Mouse (Mus musculus): ENCODE data around the gene Ddx11. TPM values are rescaled to one million over a fixed set of nuclear protein-coding genes. Genes with fewer than 3 reads are reported as not detected.

Ddx11 gene
- polyA plus RNA-seq, 1 experiment from 2014 or later = 5.6 TPM

DNA sequence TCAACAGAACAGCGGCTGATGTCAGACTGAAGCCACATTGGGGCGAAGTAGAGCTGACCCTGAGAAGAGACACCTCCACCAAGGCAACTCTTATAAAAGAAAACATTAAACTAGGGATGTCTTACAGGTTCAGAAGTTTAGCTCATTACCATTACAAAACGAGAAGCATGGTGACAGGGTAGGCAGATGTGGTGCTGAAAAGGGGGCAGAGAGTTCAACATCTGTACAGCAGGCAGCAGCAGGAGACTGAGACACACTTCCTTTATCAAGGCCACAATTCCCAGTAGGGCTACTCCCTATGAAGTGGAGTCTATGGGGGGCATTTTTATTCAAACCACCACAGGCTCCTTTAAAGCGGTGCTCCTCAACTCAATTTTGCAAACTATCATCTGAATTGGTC lies 15.1 kb upstream of the Ddx11 start:
- DNase-seq (ENCODE audit: low spot score) (no peak), ATAC-seq (replicated peaks; ENCODE audit: low FRiP score, low read depth) (no peak)
- Histone ChIP-seq H3K9ac (ENCODE audit: low read depth, low read length) (no peak overlapping the region), H3K4me1 (replicated peaks; ENCODE audit: insufficient read depth, low read length) (peaks cover 10% of the 10 kb centered on the region; the same call in 1 of the 2 replicates), H3K27me3 (ENCODE audit: insufficient read depth, low read length) (no peaks in the 10 kb centered on the region), H3K36me3 (ENCODE audit: insufficient read depth, low read length) (no peaks in the 10 kb centered on the region), H3K27ac (no peak overlapping the region), H3K4me3 (replicated peaks; ENCODE audit: low read depth, low read length) (no peak overlapping the region), H3K4me2 (ENCODE audit: low read length) (no peak overlapping the region), H3K9me3 (replicated peaks; ENCODE audit: low read length) (no peaks in the 10 kb centered on the region)
- WGBS = 83% methylated on average over 4 of the region's 4 CpGs
- TF ChIP-seq CTCF (IDR thresholded peaks at IDR 0.05; ENCODE audit: low read depth) = no peak

DNA sequence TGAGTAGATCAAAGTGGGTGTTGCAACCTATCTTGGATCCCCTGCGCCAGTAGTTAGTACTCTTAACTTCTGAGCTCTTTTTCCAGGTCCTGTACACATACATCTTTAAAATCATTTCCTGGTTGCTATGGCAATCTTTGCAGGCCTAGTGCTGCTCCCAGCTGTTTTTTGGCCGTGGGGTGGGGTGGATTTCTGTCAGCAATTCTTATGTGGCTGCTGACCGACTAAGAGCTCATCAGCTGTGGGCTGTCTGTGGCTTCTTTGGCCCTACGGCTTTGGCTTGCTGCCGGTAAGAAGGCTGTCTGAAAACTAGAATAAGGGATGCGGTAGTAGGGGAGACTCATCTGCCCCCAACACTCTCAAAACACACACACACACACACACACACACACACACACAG lies 12.6 kb upstream of the Ddx11 start:
- H3K9ac ChIP-seq (ENCODE audit: low read depth, low read length) = peak overlapping the region; percentile 80; the same call in 1 of the 2 replicates
- peaks cover 10% of the 10 kb centered on the region; the same call in 1 of the 2 replicates for H3K4me1 ChIP-seq (replicated peaks; ENCODE audit: insufficient read depth, low read length)
- H3K4me2 ChIP-seq (ENCODE audit: low read length) = peak overlapping the region; percentile 66
- DNase-seq (ENCODE audit: low spot score) (peak; percentile 31), ATAC-seq (replicated peaks; ENCODE audit: low FRiP score, low read depth) (no peak)
- no peaks in the 10 kb centered on the region for H3K9me3 ChIP-seq (replicated peaks; ENCODE audit: low read length)
- no peaks in the 10 kb centered on the region for H3K27me3 ChIP-seq (ENCODE audit: insufficient read depth, low read length)
- H3K27ac ChIP-seq = peak overlapping the region; percentile 60
- WGBS = 28% methylated on average over 6 of the region's 6 CpGs
- H3K36me3 ChIP-seq (ENCODE audit: insufficient read depth, low read length) = peaks cover 21% of the 10 kb centered on the region; the same call in 1 of the 2 replicates
- TF ChIP-seq CTCF (IDR thresholded peaks at IDR 0.05; ENCODE audit: low read depth) = no peak
- H3K4me3 ChIP-seq (replicated peaks; ENCODE audit: low read depth, low read length) = peak overlapping the region; percentile 89

DNA sequence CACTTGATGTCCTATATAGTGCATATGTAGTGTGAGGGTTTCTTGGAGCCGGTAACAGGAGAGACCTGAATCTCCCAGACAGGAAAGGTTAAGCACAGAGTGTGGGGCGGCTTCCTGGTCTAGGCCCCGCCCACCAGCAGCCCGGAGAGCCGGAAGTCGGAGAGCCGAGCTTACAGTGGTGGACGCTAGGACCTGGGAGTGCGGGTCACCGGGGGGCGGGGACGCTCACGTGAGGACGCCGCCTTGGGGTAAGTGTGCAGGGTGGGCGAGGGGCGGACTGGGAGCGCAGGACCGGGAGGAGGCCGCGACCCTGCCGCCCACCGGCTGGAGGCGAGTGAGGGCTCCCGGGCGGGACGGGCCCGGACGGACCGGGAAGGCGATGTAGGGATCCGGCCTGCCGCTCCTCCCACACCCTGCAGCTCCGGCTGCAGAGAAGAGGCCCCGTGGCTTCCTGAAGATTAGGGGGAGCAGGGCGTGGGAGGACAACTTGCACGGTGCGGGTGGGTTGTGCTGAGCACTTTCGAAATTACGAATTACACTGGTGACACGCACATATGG lies 11.8 kb upstream of the Ddx11 start, which contains the start of gene Washc1:
TSS of gene Washc1 (plus strand) at position 144 of the 558 bp plus-strand sequence.
- Histone ChIP-seq H3K27ac (peak within 1 kb of the TSS; percentile 81), H3K4me1 (replicated peaks; ENCODE audit: insufficient read depth, low read length) (peaks cover 10% of the 10 kb centered on the region; the same call in 1 of the 2 replicates), H3K9ac (ENCODE audit: low read depth, low read length) (peak within 1 kb of the TSS; percentile 80), H3K4me3 (replicated peaks; ENCODE audit: low read depth, low read length) (peak within 1 kb of the TSS; percentile 89), H3K4me2 (ENCODE audit: low read length) (peak within 1 kb of the TSS; percentile 66), H3K9me3 (replicated peaks; ENCODE audit: low read length) (no peaks in the 10 kb centered on the region), H3K36me3 (ENCODE audit: insufficient read depth, low read length) (peaks cover 28% of the 10 kb centered on the region), H3K27me3 (ENCODE audit: insufficient read depth, low read length) (no peaks in the 10 kb centered on the region)
- TF ChIP-seq CTCF (IDR thresholded peaks at IDR 0.05; ENCODE audit: low read depth) = peak; percentile 38
- ATAC-seq (replicated peaks; ENCODE audit: low FRiP score, low read depth) (peak; percentile 97), DNase-seq (ENCODE audit: low spot score) (peak; percentile 97)
- under 1% methylated on average over 35 of the region's 41 CpGs for WGBS

DNA sequence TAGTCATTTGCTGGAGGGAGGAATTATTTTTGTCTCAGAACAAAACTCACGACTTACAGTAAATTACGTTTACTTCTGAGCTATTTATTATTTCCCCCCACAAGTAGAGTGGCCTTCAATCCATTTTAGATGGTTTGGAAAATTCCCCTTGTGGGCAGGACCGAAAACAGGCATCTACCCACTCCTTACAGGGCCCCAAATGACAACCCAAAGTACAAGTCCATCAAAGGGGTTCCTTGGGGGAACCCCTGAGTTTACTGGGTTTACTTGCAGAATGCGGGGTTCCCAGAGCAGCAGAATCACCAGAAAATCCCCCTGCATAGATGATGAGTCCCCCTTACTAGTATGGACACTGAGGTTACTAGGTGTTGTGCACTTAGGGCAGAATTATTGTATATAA lies 11.2 kb upstream of the Ddx11 start:
- peak overlapping the region; percentile 81; the same call in 1 of the 2 replicates for H3K27ac ChIP-seq
- ATAC-seq (replicated peaks; ENCODE audit: low FRiP score, low read depth) = no peak
- H3K9ac ChIP-seq (ENCODE audit: low read depth, low read length) = peak overlapping the region; percentile 80

DNA sequence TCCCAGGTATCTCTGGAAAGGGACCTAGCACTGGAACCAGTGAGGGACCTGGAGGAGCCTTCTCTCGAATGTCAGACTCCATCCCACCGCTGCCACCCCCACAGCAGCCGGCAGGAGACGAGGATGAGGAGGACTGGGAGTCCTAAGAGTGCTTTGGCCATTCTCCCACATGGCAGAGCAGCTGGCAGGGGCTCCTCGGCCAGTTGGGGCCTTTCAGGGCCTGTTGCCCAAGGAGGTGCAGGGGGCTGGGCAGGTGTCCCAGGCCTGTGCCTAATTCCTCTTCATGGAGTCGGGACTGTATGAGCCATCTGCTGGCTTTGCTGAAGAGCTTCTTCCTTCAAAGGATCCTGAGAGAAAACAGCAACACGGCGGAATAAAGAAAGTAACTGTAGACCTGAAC lies 4.3 kb upstream of the Ddx11 start:
- Histone ChIP-seq H3K36me3 (ENCODE audit: insufficient read depth, low read length) (peaks cover 63% of the 10 kb centered on the region), H3K27ac (no peak overlapping the region), H3K9me3 (replicated peaks; ENCODE audit: low read length) (no peaks in the 10 kb centered on the region), H3K27me3 (ENCODE audit: insufficient read depth, low read length) (no peaks in the 10 kb centered on the region), H3K4me1 (replicated peaks; ENCODE audit: insufficient read depth, low read length) (no peaks in the 10 kb centered on the region; the same call in 1 of the 2 replicates), H3K4me2 (ENCODE audit: low read length) (no peak overlapping the region), H3K4me3 (replicated peaks; ENCODE audit: low read depth, low read length) (no peak overlapping the region), H3K9ac (ENCODE audit: low read depth, low read length) (no peak overlapping the region)
- WGBS = 91% methylated on average over 8 of the region's 8 CpGs
- TF ChIP-seq CTCF (IDR thresholded peaks at IDR 0.05; ENCODE audit: low read depth) = no peak
- no peak for DNase-seq (ENCODE audit: low spot score)
- no peak for ATAC-seq (replicated peaks; ENCODE audit: low FRiP score, low read depth)

More for the DNA sequence above, 11.2 kb upstream of the Ddx11 start:
- no peak for TF ChIP-seq CTCF (IDR thresholded peaks at IDR 0.05; ENCODE audit: low read depth)
- WGBS = 28% methylated on average over 4 of the region's 4 CpGs
- peaks cover 34% of the 10 kb centered on the region for H3K36me3 ChIP-seq (ENCODE audit: insufficient read depth, low read length)
- H3K27me3 ChIP-seq (ENCODE audit: insufficient read depth, low read length) = no peaks in the 10 kb centered on the region
- H3K9me3 ChIP-seq (replicated peaks; ENCODE audit: low read length) = no peaks in the 10 kb centered on the region
- DNase-seq (ENCODE audit: low spot score) = no peak
- peak overlapping the region; percentile 89 for H3K4me3 ChIP-seq (replicated peaks; ENCODE audit: low read depth, low read length)
- peak overlapping the region; percentile 66 for H3K4me2 ChIP-seq (ENCODE audit: low read length)
- peaks cover 10% of the 10 kb centered on the region; the same call in 1 of the 2 replicates for H3K4me1 ChIP-seq (replicated peaks; ENCODE audit: insufficient read depth, low read length)

DNA sequence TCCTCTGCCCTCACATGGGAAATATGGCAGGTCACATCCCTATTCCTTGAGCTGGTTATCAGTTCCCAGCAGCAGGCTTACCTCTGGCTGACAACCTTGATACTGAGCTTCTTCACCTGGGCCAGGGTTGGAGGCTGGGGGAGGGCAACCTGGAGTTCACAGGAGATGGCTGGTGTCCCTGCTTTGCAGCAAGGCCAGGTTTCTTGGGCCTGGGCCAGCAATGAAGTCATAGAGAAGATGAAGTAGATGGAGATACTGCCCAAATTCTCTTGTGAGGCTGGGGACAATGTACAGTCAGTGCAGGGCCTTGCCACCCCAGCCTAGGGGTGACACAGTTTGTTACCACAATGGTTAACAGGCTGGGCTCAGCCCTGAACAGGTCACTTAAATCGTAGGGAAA lies 2.6 kb upstream of the Ddx11 start:
- H3K36me3 ChIP-seq (ENCODE audit: insufficient read depth, low read length) = peaks cover 47% of the 10 kb centered on the region
- no peaks in the 10 kb centered on the region for H3K27me3 ChIP-seq (ENCODE audit: insufficient read depth, low read length)
- no peak for TF ChIP-seq CTCF (IDR thresholded peaks at IDR 0.05; ENCODE audit: low read depth)
- no peaks in the 10 kb centered on the region; the same call in 1 of the 2 replicates for H3K4me1 ChIP-seq (replicated peaks; ENCODE audit: insufficient read depth, low read length)
- DNase-seq (ENCODE audit: low spot score) (no peak), ATAC-seq (replicated peaks; ENCODE audit: low FRiP score, low read depth) (no peak)
- H3K9ac ChIP-seq (ENCODE audit: low read depth, low read length) = no peak overlapping the region
- WGBS = 70% methylated on average over 1 of the region's 1 CpGs
- H3K4me2 ChIP-seq (ENCODE audit: low read length) = no peak overlapping the region
- no peaks in the 10 kb centered on the region for H3K9me3 ChIP-seq (replicated peaks; ENCODE audit: low read length)
- H3K27ac ChIP-seq = no peak overlapping the region
- no peak overlapping the region for H3K4me3 ChIP-seq (replicated peaks; ENCODE audit: low read depth, low read length)

All from kidney, postnatal 0 days (tissue).